Mouse (Mus musculus): Measurements from ENCODE around the gene Ssu2. TPM values are rescaled to one million over a fixed set of nuclear protein-coding genes. Genes with fewer than 3 reads are reported as not detected.

Ssu2 gene
- total RNA-seq (2021), result 1 to 10 TPM in 1 of 2 experiments, under 1 TPM in 1; 0.72 to 1.1 TPM
- long read RNA-seq, experiment 1, partial matches to known transcripts, result 0 of 3 reads
- long read RNA-seq, experiment 1, other reads (novel, unspliced or antisense), result 3 of 3 reads
- long read RNA-seq, experiment 2, partial matches to known transcripts, result 0 of 1 reads
- long read RNA-seq, experiment 2, other reads (novel, unspliced or antisense), result 1 of 1 reads

- DNase-seq, result peak; percentile 21 to 42
Measured at GRCm38 (mm10) chr6:112387947-112388346, at the start of gene Ssu2. Gene Ssu2, minus strand, starts transcription at chr6:112388023.

DNA sequence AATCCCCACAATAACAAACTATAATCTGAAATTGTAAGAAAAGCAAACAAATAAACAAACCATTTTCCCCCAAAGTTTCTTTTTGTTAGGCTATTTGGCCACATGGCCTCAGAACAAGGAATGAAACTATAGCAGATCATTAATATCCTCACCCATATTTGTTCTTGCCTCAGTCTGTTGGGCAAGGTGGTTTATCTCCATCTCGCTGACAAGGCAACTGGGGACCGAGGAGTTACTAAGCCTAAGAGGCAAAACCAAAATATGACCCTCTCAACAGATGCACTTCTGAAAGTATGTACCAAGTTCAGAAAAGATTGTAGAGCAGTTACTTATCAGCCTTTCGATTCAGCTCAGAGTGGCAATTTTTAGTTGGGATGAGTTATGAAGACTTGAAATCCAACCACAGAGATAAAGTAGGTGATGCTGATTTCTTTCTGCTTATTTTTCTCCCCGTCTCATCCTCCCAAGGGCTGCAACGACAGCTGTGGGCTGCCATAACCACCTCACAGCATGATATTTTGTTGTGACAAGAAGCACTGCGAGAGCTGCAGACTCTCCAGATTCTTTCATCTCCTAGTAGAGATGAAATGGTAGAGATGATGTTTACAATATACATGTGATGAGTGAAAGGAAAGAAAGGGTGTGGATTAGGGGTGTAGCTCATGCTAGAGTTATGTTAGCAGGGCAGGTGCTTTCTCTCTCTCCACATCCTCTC lies 38.4 kb upstream of the Ssu2 start:
- DNase-seq, result no peak

DNA sequence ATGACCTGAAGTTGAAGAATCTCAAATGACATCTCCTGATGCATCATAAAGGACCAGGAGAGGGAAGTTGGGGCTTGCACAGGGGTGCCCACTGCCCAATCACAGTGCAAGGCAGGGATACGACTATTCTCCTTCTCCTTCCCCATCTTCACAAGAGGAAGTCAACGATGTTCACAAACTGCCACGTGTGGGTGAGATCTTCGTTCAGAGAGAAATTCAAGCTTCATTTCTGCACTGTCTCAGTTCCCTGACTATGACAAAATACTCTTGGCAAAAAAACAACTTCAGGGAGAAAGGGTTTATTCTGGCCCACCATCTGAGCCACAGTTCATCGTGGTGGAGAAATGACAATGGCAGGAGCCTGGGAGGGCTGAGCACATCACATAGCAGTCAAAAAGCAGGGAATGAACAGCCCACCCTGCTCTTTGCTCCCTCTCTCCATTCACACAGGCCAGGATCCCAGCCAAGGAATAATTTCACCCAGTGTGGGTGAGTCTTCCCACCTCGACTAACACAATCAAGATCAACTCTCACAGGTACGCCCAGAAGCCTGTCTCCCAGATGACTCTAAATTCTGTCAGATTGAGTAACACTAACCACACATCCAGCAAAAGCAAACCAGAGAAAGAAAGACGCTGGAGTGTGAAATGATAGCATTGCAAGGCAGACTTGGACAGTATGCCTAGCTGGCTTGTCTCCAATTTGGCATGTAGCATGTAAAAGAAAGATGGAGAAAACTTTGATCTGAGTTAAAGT lies 36.1 kb upstream of the Ssu2 start:
- DNase-seq, result no peak

DNA sequence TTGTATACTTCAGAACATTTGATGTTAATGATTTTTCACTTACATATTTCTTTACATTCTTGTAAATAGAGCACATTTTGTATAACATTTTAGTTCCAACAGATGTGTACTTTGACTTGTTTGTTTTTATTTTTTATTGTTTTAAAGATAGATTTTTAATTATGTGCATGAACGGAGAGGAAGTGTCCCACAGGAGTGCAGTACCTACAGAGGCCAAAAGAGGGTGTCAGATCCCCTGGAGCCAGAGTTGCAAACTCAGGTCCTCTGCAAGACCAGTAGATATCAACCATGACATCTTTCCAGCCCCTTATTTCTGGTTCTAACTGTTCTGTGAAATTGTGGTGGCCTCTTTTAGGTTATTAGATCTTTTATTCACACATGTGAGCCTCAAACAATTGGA lies 33.1 kb upstream of the Ssu2 start:
- DNase-seq, result no peak

GRCm38 (mm10) chr6:112419333-112419732 lies 31.5 kb upstream of the Ssu2 start:
- no peak for DNase-seq

DNA sequence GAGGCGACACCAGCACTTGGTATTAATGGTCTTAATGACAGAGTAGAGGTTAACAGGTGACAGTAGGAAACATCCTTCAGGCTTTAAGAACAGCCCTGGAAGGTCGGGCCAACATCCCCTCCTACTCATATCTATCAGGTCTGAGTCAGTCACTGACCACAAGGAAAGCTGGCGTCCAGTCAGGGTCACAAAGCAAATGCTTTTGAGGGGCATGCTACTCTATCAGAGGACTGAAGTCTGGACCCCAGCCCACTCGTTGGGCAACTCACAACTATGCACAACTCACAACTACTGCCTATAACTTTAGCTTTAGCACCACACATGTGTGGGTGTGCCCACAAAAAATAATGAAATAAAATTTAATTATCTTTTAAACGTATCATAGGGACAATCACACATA lies 16.3 kb upstream of the Ssu2 start:
- DNase-seq, result no peak

- peak; percentile 97 for DNase-seq
Measured at GRCm38 (mm10) chr6:112401953-112402683, 14.3 kb upstream of the Ssu2 start.

- DNase-seq, result no peak
Measured at GRCm38 (mm10) chr6:112397351-112397750, 9.5 kb upstream of the Ssu2 start.

DNA sequence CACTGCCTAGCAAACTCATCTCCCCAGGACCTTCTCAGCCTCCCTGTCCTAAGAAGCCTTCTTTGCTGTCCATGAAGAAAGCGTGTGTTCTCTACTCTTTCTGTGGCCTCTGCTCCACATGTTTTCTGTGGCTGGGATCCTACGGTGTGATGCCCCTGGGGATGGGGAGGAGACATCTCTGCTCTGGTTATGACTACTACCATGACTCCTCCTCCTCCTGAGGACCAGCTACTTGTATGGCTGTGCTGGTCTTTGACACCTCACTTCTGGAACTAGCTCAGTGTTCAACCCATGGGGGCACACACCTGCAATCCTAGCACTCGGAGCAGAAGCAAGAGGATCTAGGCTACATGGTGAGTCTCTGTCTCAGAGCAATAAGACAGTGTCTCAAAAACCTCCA lies 8.5 kb upstream of the Ssu2 start:
- DNase-seq, result no peak

GRCm38 (mm10) chr6:112388385-112388784 lies 562 bp upstream of the Ssu2 start:
- DNase-seq, result no peak

GRCm38 (mm10) chr6:112386260-112386659 lies 1.6 kb downstream of the Ssu2 start:
- no peak for DNase-seq

DNA sequence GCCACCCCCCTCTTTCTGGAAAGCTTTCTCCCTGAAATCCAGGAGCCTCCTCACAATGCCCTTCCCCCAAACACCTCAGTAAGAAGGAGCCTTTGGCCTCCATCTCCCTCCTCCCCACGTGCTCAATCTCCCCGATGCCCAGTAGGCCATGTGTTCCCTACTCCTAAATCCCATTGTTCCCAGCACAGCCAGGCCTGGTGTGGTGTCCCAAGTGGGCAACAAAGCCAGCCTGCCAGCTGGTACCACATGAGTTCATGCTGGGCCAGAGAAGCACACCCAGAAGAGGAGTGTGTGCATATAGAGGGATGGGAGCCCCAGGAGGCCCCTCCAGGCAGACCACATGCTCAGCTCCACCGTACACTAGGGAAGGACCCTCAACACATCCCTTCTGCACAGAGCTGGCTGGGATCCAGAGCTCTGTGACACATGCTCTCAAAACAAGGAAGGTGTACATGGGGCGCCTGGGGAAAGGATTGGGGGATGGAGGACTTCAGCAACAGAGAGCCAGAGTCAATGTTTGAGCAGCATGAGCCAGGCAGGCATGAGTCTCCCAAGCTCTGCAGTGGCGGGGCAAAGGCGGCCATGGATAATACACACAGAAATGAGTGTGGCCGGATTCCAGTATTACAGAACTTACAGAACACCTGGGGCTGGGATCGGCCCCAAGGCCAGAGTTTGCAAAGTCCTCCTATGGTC lies 4.7 kb downstream of the Ssu2 start:
- no peak for DNase-seq

GRCm38 (mm10) chr6:112379054-112379453 lies 8.8 kb downstream of the Ssu2 start:
- DNase-seq, result no peak

- no peak for DNase-seq
Measured at GRCm38 (mm10) chr6:112375661-112376392, 12.0 kb downstream of the Ssu2 start.

- DNase-seq, result peak; percentile 41 to 72
Measured at GRCm38 (mm10) chr6:112373886-112374585, 13.8 kb downstream of the Ssu2 start.

GRCm38 (mm10) chr6:112365294-112365693 lies 22.5 kb downstream of the Ssu2 start:
- DNase-seq, result peak in 1 of 2 experiments; percentile 32

GRCm38 (mm10) chr6:112364581-112364980 lies 23.2 kb downstream of the Ssu2 start:
- DNase-seq, result peak; percentile 47 to 83

DNA sequence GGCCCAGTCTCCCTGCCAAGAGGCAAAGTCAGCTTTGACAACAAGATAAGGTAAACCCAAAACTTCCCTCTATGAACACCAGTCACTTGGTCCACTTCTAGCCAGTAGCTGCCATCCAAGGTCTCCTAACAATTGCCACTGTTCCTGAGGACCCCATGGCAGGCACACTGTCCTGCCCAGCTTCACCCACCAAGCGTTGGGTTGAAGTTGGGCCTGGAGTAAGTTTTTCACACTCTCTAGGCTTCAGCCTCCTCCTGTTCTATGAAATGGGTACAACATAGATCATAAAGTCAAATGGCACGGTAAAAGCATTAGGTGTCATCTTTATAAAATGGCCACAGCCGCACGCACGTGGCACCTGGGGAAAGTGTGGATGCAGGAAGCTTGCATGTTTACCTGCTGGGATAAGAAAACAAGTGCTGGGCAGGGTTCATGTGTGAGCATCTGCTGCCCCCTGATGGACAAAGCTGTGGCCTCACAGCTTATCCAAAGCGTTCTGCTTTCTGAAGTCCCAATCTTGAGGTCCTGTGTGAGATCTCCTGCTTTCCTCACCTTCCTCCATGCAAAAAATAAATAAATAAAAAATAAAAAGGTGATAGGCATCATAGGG lies 25.4 kb downstream of the Ssu2 start:
- DNase-seq, result peak; percentile 62 to 85

DNA sequence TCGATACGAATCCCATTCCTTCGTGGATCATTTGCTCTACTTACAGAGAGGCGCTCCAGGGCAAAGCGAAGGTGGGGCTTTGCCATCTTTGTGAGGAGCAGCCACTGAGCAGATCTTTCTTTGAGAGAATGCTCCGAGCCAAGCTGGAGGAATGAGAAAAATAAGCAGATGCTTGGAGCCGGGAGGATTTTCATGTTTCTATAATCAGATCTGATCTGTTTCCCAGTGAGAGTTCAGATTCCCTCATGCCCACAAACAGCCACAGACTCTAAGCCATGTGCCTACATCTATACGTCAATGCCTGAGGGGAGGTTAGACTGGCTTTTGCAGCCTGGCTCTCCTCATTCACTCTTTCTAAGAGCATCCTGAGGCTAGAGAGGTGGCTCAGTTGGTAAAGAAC lies 27.1 kb downstream of the Ssu2 start:
- no peak for DNase-seq

DNA sequence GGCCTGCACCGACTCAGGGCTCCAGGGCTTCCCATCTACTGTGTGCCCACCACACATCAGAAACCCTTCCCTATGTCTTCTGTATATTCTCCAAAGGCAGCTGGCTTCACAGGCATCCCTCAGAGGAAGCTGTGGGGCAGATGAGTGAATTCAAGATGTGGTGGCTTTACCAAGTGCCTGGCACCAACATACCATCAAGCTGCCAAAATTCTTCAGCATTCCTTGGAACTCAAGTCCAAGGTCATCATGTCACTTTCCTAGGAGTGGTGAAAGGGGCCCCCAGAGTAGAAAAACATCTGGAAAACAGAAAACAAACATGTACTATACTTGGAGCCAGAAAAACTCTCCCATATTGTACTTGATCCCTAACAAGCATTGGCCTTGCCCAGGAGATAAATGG lies 28.5 kb downstream of the Ssu2 start:
- DNase-seq, result no peak

Measured in heart, adult 18-20 months (tissue).